Mouse (Mus musculus) MEL (cell line): ENCODE results near the gene Lgsn. TPM values are rescaled to one million over a fixed set of nuclear protein-coding genes. Genes with fewer than 3 reads are reported as not detected.

Experiments
- DNase-seq: peaks from one replicate; pipeline ENCODE4 v3.0.0; 2011; ENCODE audit warnings: low read depth, low spot score
- H3K27ac ChIP-seq: 2 replicates; pipeline ENCODE4 v1.5.1; 2012; ENCODE audit warnings: low read depth, mild to moderate bottlenecking, control low read depth, low read length, moderate library complexity; ENCODE audit not compliant: control insufficient read depth
- H3K27me3 ChIP-seq, 2 experiments: fragments of 150-350 bp in 1 of 2; sonication (generic) in 1 of 2; 2 replicates each; pipeline ENCODE4 v1.6.1; 2012; ENCODE audit warnings: low read length in 2 of 2, mild to moderate bottlenecking in 2 of 2, improper control_type of control experiment in 1 of 2, moderate library complexity in 1 of 2; ENCODE audit not compliant: insufficient read depth in 2 of 2, control insufficient read depth in 1 of 2
- H3K36me3 ChIP-seq, 2 experiments: 2 replicates each; pipeline ENCODE4 v1.6.1; 2012 to 2014; ENCODE audit warnings: low read length in 2 of 2, improper control_type of control experiment in 1 of 2, inconsistent platforms in 1 of 2, mild to moderate bottlenecking in 1 of 2; ENCODE audit not compliant: insufficient read depth in 2 of 2, control insufficient read depth in 1 of 2
- H3K4me1 ChIP-seq, 2 experiments: fragments of 150-350 bp in 1 of 2; sonication (generic) in 1 of 2; 2 replicates each; pipeline ENCODE4 v1.6.1; 2012; ENCODE audit warnings: low read length in 2 of 2, improper control_type of control experiment in 1 of 2, mild to moderate bottlenecking in 1 of 2; ENCODE audit not compliant: insufficient read depth in 2 of 2, control insufficient read depth in 1 of 2
- H3K4me3 ChIP-seq, 2 experiments: fragments of 150-350 bp in 1 of 2; sonication (generic) in 1 of 2; 2 replicates each; pipeline ENCODE4 v1.5.1; 2012; ENCODE audit warnings: low read depth in 2 of 2, low read length in 2 of 2, mild to moderate bottlenecking in 2 of 2, moderate library complexity in 2 of 2, control low read depth in 1 of 2, improper control_type of control experiment in 1 of 2; ENCODE audit not compliant: control insufficient read depth in 1 of 2, insufficient read depth in 1 of 2
- H3K79me2 ChIP-seq: 2 replicates; pipeline ENCODE4 v1.6.1; 2012; ENCODE audit warnings: mild to moderate bottlenecking, low read length, moderate library complexity; ENCODE audit not compliant: control insufficient read depth, poor library complexity, insufficient read depth
- H3K9ac ChIP-seq: 2 replicates; pipeline ENCODE4 v1.6.1; 2012; ENCODE audit warnings: low read depth, mild to moderate bottlenecking, control low read depth, low read length, moderate library complexity; ENCODE audit not compliant: control insufficient read depth, poor library complexity, severe bottlenecking
- H3K9me3 ChIP-seq: fragments of 150-350 bp; sonication (generic); replicated peaks from 2 replicates; pipeline ENCODE4 v1.6.1; 2012; ENCODE audit warnings: mild to moderate bottlenecking, low read length, improper control_type of control experiment, moderate library complexity; ENCODE audit not compliant: insufficient read depth
- CTCF ChIP-seq, 3 experiments: IDR thresholded peaks in 2 of 3; conservative IDR thresholded peaks in 1 of 3; 2 replicates each; pipeline ENCODE4 v1.5.1; 2011 to 2012; ENCODE audit warnings: low read length in 3 of 3, low read depth in 2 of 3, mild to moderate bottlenecking in 2 of 3, improper control_type of control experiment in 1 of 3, inconsistent platforms in 1 of 3, mixed read lengths in 1 of 3, moderate library complexity in 1 of 3; ENCODE audit not compliant: control insufficient read depth in 1 of 3, insufficient read depth in 1 of 3, poor library complexity in 1 of 3, severe bottlenecking in 1 of 3
- E2F4 ChIP-seq: IDR thresholded peaks from 2 replicates; pipeline ENCODE4 v1.6.1; 2011; ENCODE audit warnings: low read depth, low read length, improper control_type of control experiment, borderline replicate concordance
- GABPA ChIP-seq: IDR thresholded peaks from 2 replicates; pipeline ENCODE4 v1.6.1; 2012; ENCODE audit warnings: low read depth, mild to moderate bottlenecking, inconsistent platforms, low read length, improper control_type of control experiment, moderate library complexity
- GATA1 ChIP-seq: IDR thresholded peaks from 2 replicates; pipeline ENCODE4 v1.6.1; 2011; ENCODE audit warnings: low read depth, low read length, improper control_type of control experiment
- JUND ChIP-seq: IDR thresholded peaks from 2 replicates; pipeline ENCODE4 v1.6.1; 2011; ENCODE audit warnings: low read depth, mild to moderate bottlenecking, improper control_type of control experiment, low read length
- MAFK ChIP-seq: IDR thresholded peaks from 2 replicates; pipeline ENCODE4 v1.6.1; 2011; ENCODE audit warnings: low read depth, mild to moderate bottlenecking, low read length, improper control_type of control experiment, borderline replicate concordance
- MAX ChIP-seq: IDR thresholded peaks from 2 replicates; pipeline ENCODE4 v1.6.1; 2011; ENCODE audit warnings: low read length, improper control_type of control experiment
- MYC ChIP-seq: IDR thresholded peaks from 2 replicates; pipeline ENCODE4 v1.6.1; 2011; ENCODE audit warnings: low read depth, mild to moderate bottlenecking, low read length, improper control_type of control experiment, moderate library complexity
- NELFE ChIP-seq: IDR thresholded peaks from 2 replicates; pipeline ENCODE4 v1.6.1; 2011; ENCODE audit warnings: low read depth, low read length, improper control_type of control experiment
- NRF1 ChIP-seq: IDR thresholded peaks from 2 replicates; pipeline ENCODE4 v1.6.1; 2014; ENCODE audit warnings: low read depth, mild to moderate bottlenecking, inconsistent platforms, low read length, improper control_type of control experiment, moderate library complexity; ENCODE audit not compliant: poor library complexity, insufficient read depth, severe bottlenecking
- POLR2A ChIP-seq, 2 experiments: IDR thresholded peaks; 2 replicates each; pipeline ENCODE4 v1.6.1; 2011 to 2012; ENCODE audit warnings: low read length in 2 of 2, mild to moderate bottlenecking in 2 of 2, control low read depth in 1 of 2, improper control_type of control experiment in 1 of 2, low read depth in 1 of 2, moderate library complexity in 1 of 2; ENCODE audit not compliant: control insufficient read depth in 1 of 2, insufficient read depth in 1 of 2, poor library complexity in 1 of 2
- POLR2AphosphoS2 ChIP-seq: IDR thresholded peaks from 2 replicates; pipeline ENCODE4 v1.6.1; 2011; ENCODE audit warnings: low read length, improper control_type of control experiment
- RAD21 ChIP-seq: IDR thresholded peaks from 2 replicates; pipeline ENCODE4 v1.6.1; 2011; ENCODE audit warnings: mild to moderate bottlenecking, low read depth, low read length, improper control_type of control experiment
- RCOR1 ChIP-seq: IDR thresholded peaks from 2 replicates; pipeline ENCODE4 v1.6.1; 2012; ENCODE audit warnings: low read depth, mild to moderate bottlenecking, inconsistent platforms, low read length, improper control_type of control experiment
- SIN3A ChIP-seq: IDR thresholded peaks from 2 replicates; pipeline ENCODE4 v1.6.1; 2012; ENCODE audit warnings: low read length, improper control_type of control experiment, inconsistent platforms
- SMC3 ChIP-seq: IDR thresholded peaks from 2 replicates; pipeline ENCODE4 v1.6.1; 2011; ENCODE audit warnings: low read depth, low read length, improper control_type of control experiment
- TAL1 ChIP-seq: IDR thresholded peaks from 2 replicates; pipeline ENCODE4 v1.6.1; 2012; ENCODE audit warnings: mild to moderate bottlenecking, inconsistent platforms, low read length, moderate library complexity, mixed read lengths
- TBP ChIP-seq: IDR thresholded peaks from 2 replicates; pipeline ENCODE4 v1.8.0; 2011; ENCODE audit warnings: low read depth, low read length, improper control_type of control experiment
- USF1 ChIP-seq: IDR thresholded peaks from 2 replicates; pipeline ENCODE4 v1.6.1; 2014; ENCODE audit warnings: low read depth, mild to moderate bottlenecking, inconsistent platforms, low read length, improper control_type of control experiment, moderate library complexity
- ZNF384 ChIP-seq: IDR thresholded peaks from 2 replicates; pipeline ENCODE4 v1.6.1; 2012; ENCODE audit warnings: low read depth, mild to moderate bottlenecking, inconsistent platforms, low read length, improper control_type of control experiment
- polyA plus RNA-seq, 2 experiments: library from polyadenylated mRNA; stranded (reverse) in 1 of 2; unstranded in 1 of 2; fragments of >175 nt in 1 of 2; fragments of >200 nt in 1 of 2; gene quantifications; 2 replicates each; pipeline versions ENCODE4 v1.2.1 to v1.2.4; 2012; ENCODE audit warnings: low replicate concordance in 2 of 2, low read depth in 1 of 2; ENCODE audit not compliant: insufficient read length in 2 of 2, insufficient read depth in 1 of 2, missing spikeins in 1 of 2
- total RNA-seq: library from RNA; depleted of rRNA; stranded (reverse); fragments of 300-350 nt; gene quantifications from 2 replicates; pipeline ENCODE4 v1.2.3, GENCODE M21; 2012

Gene Lgsn
- total and polyA plus RNA-seq, 3 experiments = not detected

GRCm38 (mm10) chr1:31203771-31204170 lies 27.6 kb downstream of the Lgsn start:
- no peak overlapping the region for H3K9ac ChIP-seq
- TF ChIP-seq JUND (no peak), SMC3 (no peak), ZNF384 (no peak), RAD21 (no peak), MAX (no peak), RCOR1 (no peak), GABPA (no peak), MAFK (no peak), POLR2A (IDR thresholded peaks at IDR 0.05; ENCODE audit: control insufficient read depth in 1 of 2, insufficient read depth in 1 of 2, low read depth in 1 of 2, low read length in 2 of 2, poor library complexity in 1 of 2) (no peak), TAL1 (no peak), POLR2AphosphoS2 (no peak), NRF1 (no peak), GATA1 (no peak), USF1 (no peak), NELFE (no peak), CTCF (IDR thresholded peaks at IDR 0.05 in 2 of 3, conservative IDR thresholded peaks at IDR 0.05 in 1 of 3; ENCODE audit: control insufficient read depth in 1 of 3, insufficient read depth in 1 of 3, low read depth in 2 of 3, low read length in 3 of 3, poor library complexity in 1 of 3, severe bottlenecking in 1 of 3) (no peak), SIN3A (no peak), E2F4 (no peak), MYC (no peak)
- H3K4me1 ChIP-seq = no peaks in the 10 kb centered on the region
- H3K79me2 ChIP-seq = no peaks in the 10 kb centered on the region
- DNase-seq = no peak
- H3K27me3 ChIP-seq = no peaks in the 10 kb centered on the region
- no peak overlapping the region for H3K27ac ChIP-seq
- H3K4me3 ChIP-seq = no peak overlapping the region
- H3K9me3 ChIP-seq = no peaks in the 10 kb centered on the region
- H3K36me3 ChIP-seq = no peaks in the 10 kb centered on the region

DNA sequence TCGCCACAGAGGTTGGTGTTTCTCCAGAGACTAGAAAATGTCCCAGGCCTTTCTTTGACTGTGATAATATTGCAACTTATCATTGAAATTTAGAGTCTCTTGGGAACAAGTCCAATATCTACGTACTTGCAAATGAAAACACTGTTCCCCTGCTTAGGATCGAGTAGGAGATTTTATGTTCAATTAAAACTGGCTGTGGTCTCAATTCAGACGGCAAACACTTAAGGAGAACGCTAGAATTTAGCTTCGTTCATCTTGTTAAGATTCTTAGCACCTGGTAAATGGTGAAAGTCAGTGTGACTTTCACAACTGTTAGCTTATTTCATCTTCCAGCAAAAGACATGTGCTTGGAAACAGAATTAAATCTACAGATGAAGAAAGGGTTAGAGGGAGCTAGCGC lies 29.1 kb downstream of the Lgsn start:
- Histone ChIP-seq H3K27ac (no peak overlapping the region), H3K9me3 (no peaks in the 10 kb centered on the region), H3K4me3 (no peak overlapping the region), H3K4me1 (no peaks in the 10 kb centered on the region), H3K79me2 (no peaks in the 10 kb centered on the region)
- DNase-seq = no peak
- TF ChIP-seq NRF1 = no peak
- no peak for TF ChIP-seq NELFE
- TF ChIP-seq POLR2A (IDR thresholded peaks at IDR 0.05; ENCODE audit: control insufficient read depth in 1 of 2, insufficient read depth in 1 of 2, low read depth in 1 of 2, low read length in 2 of 2, poor library complexity in 1 of 2) = no peak
- no peak for TF ChIP-seq RCOR1
- TF ChIP-seq MAX = no peak
- TF ChIP-seq TBP = no peak
- TF ChIP-seq, all 39 proteins: peak for 0
- no peaks in the 10 kb centered on the region for H3K27me3 ChIP-seq
- no peak overlapping the region for H3K9ac ChIP-seq
- no peaks in the 10 kb centered on the region for H3K36me3 ChIP-seq
